Mouse (Mus musculus) thymus, adult 2 months (tissue): ENCODE measurements at regions not wholly inside any gene's neighbourhood (a gene's known extent, or its start where the extent isn't known, plus 50 kb on each side); places are given as distances from the start of the nearest gene placed in this dataset.

Experiments used
- CTCF ChIP-seq: fragments of 200-500 bp; IDR thresholded peaks from 2 replicates; pipeline ENCODE4 v1.5.1; 2012; ENCODE audit warnings: mild to moderate bottlenecking, control low read depth, low read length, moderate library complexity, borderline replicate concordance; ENCODE audit not compliant: control insufficient read depth, poor library complexity, insufficient read depth; ENCODE audit errors: extremely low read depth
- POLR2A ChIP-seq: fragments of 200-500 bp; IDR thresholded peaks from 2 replicates; pipeline ENCODE4 v1.6.1; 2012; ENCODE audit warnings: mild to moderate bottlenecking, low read length, control low read depth, moderate library complexity; ENCODE audit not compliant: control insufficient read depth, poor library complexity, insufficient read depth; ENCODE audit errors: extremely low read depth

DNA sequence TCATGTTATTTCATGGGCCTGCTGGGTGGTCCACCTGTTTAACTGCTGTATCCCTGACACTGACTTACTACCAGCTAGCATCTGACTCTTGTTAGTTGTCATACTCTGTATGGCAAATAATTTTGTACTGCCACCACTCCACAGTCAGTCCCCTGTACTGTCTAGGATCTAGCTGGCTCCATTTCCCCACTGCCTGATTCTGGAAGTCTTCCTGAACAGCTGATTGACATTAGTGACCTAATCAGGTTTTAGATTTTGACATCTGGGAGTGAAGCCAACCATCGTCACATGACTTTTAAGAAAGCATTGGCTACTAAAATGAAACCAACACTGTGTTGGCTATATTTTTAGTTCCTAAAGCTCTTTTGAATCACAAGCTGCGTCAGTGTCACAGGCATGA, 711.3 kb downstream of the Bcl11a start:
- TF ChIP-seq CTCF (no peak), POLR2A (no peak)
